Mouse (Mus musculus) CH12.LX (cell line): Measurements from ENCODE around the gene Krtap15.

Experiments used
- CTCF ChIP-seq, 2 experiments: IDR thresholded peaks in 1 of 2; conservative IDR thresholded peaks in 1 of 2; 2 replicates each; pipeline ENCODE4 v1.5.1; 2011 to 2012; ENCODE audit warnings: low read depth in 2 of 2, low read length in 2 of 2, improper control_type of control experiment in 1 of 2, inconsistent platforms in 1 of 2, mild to moderate bottlenecking in 1 of 2, moderate library complexity in 1 of 2
- EP300 ChIP-seq: IDR thresholded peaks from 2 replicates; pipeline ENCODE4 v1.6.1; 2011; ENCODE audit warnings: low read length, improper control_type of control experiment
- NRF1 ChIP-seq: IDR thresholded peaks from 2 replicates; pipeline ENCODE4 v1.6.1; 2014; ENCODE audit warnings: low read depth, mild to moderate bottlenecking, inconsistent platforms, low read length, improper control_type of control experiment, moderate library complexity
- POLR2A ChIP-seq: IDR thresholded peaks from 2 replicates; pipeline ENCODE4 v1.6.1; 2011; ENCODE audit warnings: low read depth, mild to moderate bottlenecking, improper control_type of control experiment, low read length
- RCOR1 ChIP-seq: conservative IDR thresholded peaks from 2 replicates; pipeline ENCODE4 v1.6.1; 2012; ENCODE audit warnings: low read depth, mild to moderate bottlenecking, inconsistent platforms, low read length, improper control_type of control experiment
- ZC3H11A ChIP-seq: IDR thresholded peaks from 2 replicates; pipeline ENCODE4 v1.6.1; 2012; ENCODE audit warnings: low read depth, mild to moderate bottlenecking, inconsistent platforms, low read length, improper control_type of control experiment

DNA sequence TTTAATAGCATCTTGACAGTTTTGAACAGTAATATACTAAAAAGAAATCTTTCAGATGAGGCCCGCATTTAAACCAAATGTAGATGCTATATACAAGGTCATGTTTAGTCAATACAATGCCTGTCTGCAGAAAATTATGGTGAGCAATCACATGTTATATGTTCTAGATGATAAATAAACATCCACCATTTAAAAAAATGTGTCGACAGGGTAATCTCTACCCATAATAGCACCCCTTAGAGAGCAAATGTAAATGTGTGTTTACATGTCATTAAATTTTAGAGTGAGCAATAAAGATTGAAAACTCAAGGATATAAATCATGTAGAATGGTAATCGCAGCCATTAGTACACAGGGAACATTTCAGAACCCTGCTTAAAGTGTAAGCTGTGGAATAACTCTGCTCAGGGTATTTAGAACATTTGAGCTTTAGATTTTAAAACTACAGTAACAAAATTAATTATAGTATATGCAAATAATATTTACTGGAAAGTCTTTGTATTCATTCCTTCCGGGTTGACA is 44.9 kb downstream of the Krtap15 start:
- TF ChIP-seq ZC3H11A, result no peak
- TF ChIP-seq CTCF (conservative IDR thresholded peaks at IDR 0.05 in 1 of 2, IDR thresholded peaks at IDR 0.05 in 1 of 2; ENCODE audit: low read depth in 2 of 2, low read length in 2 of 2), result no peak
- no peak for TF ChIP-seq EP300
- no peak for TF ChIP-seq RCOR1
- no peak for TF ChIP-seq NRF1
- no peak for TF ChIP-seq POLR2A
